Mouse (Mus musculus) kidney, postnatal 10 days (tissue): Measurements from ENCODE around the gene Gm20379.

ENCODE experiments used
- DNase-seq: peaks from one replicate; pipeline ENCODE4 v3.0.0; 2021; ENCODE audit warnings: mixed read lengths

Gene Gm20379

DNA sequence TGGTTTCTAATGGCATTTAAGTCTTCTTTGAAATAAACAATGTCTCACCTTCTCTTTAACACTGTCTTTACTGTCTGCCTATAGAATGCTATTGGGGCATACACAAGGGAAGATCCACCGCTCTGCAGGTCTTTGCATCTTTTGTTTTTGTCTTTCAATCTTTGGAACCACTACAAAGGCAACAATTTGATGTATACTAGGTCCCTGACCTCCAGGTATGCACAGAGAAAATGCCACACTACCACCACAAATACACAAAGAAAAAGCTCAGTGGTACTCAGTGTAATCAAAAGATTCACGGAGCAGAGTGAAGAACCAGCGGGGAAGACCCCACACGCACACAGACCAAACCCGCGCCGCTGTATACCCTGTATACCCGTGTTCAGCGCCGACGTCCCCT, at the start of gene Gm20379:
Gene Gm20379, plus strand, starts transcription at position 301 of the 400 bp plus-strand sequence.
- DNase-seq: no peak

DNA sequence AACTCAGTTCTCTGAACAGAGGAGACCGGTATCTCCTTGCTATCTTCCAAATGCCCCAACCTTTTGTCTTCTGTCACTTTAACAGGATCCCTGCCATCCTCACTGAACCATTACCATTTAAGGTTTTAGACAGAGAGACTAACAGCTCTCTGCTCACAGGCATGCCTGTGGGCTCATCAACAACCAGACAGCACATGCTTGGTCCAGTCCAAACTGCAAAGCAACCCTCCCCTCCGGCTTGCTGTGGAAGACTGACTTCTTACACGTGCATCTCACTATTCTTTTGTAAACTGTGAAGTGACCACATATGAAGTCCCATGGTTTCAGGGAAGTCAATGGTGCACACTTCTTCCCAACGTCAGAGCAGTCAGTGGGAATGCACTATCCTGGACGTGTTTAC, 44.5 kb upstream of the Gm20379 start:
- DNase-seq: no peak

DNA sequence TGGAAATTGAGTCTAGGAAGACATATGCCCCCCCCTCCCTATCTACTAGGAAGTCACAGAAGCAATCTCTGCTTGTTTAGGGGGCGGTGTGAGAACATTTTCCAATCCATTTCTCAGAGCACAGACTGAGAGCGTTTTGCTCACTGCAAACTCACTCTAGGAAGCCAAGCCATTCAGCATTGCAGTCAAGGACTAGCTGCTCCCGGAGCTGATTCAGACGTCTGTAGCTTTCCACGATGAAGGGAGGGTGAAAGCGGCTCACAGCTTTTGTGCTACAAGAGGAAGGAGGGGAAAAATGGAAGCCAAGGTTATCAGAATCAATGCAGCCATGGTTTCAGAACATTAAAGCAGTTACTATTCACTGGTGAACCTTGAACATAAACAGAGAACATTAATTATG, 42.2 kb upstream of the Gm20379 start:
- no peak for DNase-seq

DNA sequence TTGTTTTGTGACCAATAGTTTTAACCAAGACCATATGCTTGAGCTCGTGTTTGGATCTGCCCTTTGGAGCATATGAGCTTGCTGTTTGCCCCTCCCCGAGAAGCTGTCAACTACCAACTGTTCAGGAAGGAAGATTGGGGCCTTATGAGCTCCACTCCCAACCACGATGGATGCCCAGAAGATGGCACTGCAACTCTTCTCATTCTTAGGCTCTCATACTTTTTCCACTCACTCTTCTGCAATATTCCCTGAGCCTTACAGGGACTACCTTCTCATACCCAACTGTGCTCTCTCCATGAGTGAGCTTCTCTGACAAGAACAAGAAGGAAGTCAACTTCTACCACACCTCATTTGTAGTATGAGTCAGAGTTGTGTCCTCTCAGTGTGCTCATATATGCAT, 38.7 kb upstream of the Gm20379 start:
- no peak for DNase-seq

DNA sequence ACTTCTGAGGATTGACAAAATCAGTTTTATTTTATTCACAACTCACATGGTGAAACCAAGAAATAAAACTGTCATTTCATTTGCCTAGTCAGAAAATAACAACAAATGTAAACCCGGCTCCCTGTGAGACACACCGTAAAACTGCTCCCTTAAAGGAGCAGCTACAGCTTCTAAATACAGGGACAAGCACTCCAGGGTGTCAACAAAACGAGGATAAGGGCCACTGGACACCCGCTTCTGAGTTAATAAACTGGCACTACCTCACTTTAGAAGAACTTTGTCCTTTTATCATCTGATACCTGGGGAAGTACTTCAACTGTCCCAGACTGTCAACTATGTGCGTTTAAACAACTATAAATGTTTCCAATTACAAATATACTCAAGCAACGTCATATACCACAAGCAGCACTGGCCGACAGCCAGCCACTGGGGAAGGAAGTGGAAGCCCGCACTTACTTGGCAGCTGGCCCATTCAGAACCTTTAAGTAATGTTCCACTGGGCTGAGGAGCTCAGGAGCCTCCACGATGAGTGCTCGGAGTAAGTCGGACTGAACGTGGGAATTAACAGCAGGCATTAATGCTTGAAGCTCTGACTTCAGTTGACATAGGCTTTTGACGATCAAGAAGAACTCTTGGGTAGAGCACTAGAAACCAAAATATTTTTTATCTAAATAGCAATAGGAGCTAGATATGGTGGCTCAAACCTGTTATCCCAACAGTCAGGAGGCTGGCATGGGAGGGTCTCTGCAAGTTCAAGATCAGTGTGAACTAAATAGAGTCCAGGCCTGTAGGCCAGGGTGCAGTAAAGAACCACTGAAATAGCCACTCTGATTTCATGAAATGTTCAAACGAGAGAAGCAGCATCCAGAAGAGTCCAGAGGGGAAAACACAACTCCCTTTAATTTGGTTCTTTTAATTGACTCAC, 31.2 kb upstream of the Gm20379 start:
- peak; percentile 90 for DNase-seq

DNA sequence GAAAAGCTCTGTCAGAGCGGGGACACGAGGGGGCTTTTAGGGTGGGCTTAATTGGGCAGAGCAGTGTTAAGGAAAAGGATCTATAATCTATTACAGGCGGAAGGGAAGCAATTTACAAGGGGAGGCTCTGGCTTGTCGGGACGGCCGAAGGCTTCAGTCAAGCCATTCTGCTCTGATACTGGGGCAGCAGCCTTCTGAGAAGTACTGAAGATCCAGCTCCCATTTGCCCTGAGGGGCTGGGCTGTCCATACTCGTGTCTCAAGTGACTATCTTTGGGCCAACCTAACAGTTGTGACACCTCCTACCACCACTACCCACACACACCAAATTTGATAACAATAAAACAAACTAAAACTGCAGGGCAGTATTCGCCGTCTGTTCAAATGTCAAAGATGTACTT, 30.5 kb upstream of the Gm20379 start:
- DNase-seq: no peak

DNA sequence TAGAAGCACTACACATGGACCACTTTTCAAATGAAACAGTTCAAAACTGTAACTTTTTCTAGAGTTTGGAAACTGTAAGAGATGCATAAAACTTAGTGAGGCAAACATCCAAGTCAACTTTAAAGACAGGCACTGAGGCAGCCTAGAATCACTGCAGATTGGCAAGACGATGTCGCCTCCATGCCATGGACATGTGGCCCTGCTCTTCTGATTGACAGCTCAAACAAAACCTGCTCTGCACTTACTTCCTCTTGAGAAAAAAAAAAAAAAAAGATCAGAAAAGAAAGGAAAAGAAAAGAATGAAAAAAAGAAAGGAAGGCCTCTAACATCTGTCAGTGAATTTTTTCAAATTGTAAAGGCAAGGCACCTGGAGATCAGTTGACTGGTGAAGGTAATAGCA, 28.8 kb upstream of the Gm20379 start:
- DNase-seq: no peak

DNA sequence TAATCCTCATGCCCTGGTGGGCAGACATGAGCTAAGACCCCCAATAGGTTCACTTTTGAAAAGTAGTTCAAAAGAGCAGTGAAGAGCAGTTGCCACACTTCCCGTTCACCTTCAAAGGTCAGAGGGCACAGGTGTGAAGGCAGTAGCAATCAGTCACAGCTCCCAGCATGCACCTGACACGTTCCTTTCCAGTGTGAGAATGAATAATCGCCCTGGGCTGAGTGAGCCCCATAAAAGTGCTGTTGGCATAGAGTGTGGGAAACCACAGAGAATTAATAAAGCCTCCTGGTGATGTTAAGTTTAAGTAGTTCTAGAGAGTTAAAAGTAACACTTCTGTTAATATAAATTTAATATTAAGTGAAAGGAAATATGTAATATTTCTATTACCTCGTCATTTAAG, 14.2 kb upstream of the Gm20379 start:
- peak; percentile 29 for DNase-seq

DNA sequence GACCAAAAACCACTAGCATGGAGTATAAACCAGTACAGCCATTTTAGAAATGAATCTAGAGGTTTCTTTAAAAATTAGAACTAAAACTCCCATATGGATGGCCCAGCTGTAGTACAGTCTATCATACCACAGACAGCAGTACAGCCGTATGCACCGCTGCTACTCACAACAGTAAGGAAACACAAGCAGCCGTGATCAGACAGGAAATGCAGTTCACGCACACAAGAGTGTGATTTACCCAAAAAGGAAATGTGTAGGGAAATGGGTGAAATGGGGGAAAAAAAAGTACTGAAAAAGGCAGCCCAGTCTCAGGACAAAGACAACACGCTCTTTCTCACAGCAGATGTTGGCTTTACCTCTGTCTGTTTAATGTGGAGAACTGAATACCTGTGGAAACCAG, 11.9 kb upstream of the Gm20379 start:
- DNase-seq: no peak

DNA sequence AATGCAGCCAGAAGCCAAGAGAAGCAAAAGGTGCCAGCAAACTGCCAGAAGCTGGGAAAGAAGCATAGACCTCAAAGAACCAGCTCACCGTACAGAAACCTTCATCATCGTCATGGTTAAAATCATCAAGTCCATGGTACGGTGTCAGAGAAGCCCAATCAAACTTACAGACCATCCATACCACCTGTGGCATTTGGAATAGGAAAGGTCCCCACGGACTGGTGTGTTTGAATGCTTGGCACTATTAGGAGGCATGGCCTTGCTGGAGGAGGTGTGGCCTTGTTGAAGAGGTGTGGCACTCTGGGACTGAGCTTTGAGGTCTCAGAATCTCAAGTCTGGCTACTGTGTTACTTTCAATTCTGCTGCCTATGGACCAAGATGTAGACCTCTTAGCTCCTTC, 9.3 kb upstream of the Gm20379 start:
- DNase-seq: no peak

DNA sequence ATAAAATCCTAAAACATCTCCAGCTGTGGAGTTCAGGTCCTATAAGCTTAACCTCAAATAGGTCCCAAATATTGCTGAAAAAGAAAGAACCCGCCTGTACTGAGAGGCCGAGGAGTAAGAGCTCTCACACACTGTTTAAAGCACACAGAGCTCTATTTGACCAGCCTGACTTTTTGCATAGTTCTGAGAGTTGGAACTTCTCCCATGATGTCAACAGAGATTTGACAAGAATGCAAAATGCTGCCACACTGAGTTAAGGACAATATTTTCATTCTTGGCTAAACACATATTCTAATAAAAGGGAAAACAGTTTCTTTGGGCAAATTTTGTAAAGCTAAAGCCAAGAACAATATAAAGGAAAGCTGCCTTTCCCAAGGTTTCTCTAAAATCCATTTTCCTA, 8.8 kb upstream of the Gm20379 start:
- no peak for DNase-seq

DNA sequence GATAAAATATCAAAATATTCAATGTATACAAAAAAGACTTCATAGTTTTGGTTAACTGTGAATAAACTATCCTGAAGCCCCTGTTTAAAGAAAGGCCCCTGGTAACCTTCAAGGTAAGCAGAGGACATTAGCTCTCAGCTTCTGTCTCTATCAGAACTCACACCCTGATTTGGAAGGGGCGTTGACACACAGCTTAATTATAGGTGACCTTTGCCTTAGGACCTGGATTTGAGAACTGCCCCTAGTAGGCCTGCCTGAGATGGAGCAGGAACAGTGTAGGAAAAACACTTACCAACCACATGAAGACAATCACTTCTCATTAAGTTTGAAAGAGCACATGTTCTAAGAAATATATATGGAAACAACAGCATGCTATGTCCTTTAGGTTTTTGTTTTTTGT, 6.3 kb upstream of the Gm20379 start:
- DNase-seq: no peak

DNA sequence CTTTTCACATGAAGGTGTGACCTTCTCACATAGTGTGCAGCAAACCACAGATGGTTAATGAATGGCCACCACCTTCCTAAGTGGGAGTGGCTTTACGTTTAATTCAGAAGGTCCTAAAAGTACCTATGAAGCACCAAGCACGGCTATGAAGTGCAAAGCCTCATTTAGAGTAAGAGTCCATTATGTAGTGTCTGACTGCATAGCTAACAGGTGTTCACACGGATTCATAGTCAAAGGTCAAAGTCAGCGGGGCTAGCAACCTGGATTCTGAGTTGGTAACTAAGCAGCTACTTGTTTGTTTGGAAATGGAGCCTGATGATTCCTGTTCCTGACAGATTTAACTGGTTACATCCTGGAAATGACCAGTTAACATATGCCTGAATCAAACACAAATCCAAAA, 4.0 kb upstream of the Gm20379 start:
- no peak for DNase-seq

DNA sequence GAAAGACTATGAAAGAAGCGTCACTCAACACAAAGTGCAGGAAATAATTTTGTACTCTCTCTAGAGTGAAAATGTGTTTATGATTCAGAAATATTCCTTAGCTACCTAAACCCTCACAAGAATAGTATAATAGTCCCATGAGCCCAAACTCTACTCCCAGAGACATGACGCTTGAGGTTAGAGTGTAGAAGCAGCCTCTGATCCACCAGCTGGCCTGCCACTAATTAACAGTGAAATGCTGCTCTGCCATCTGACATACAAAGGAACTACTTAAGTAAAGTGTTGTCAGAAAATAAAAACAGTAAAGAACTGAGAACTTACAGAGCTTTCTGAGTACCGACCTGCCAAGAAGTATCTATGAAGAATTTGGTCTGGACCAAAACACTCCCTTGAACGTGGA, 3.3 kb upstream of the Gm20379 start:
- no peak for DNase-seq

DNA sequence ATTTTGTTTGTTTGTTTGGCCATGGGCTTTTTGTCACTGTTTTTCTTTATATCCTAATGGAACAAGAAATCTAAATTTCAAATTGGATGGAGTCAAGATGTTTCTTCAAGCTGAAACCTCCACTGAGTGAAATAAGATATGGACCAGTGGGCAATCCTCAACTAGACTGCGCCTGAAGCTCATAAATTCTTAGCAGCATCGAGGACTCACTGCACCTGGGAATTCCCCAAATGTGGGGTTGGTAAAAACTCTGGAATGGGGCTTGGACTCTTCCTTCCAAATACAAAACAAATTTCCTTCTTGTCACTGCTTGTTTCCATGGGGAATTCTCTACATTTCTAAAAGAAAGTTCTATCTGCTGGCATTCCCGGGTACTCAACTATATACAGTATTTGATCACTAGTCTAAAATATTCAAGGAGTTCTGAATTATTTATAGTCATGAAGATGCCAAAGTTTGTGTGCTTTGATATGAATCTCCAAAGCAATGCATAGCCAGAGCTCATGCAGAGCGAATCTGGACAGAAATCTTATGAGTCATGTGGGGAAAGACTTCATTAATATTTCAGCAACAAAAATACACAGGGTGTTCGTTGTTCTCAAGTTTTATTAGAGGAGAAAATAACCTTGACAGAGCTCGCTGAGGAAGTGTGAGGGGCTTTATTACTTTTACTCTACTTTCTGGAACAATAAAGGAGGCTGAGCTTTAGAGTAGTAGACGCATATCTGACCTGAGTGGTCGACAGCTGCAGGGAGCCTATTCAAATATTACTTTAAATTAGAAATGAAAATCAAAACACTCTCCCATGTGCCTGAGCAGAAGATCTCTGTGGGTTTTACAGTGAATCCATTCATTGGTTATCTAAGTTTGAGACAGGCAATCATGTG, 2.5 kb upstream of the Gm20379 start:
- no peak for DNase-seq

DNA sequence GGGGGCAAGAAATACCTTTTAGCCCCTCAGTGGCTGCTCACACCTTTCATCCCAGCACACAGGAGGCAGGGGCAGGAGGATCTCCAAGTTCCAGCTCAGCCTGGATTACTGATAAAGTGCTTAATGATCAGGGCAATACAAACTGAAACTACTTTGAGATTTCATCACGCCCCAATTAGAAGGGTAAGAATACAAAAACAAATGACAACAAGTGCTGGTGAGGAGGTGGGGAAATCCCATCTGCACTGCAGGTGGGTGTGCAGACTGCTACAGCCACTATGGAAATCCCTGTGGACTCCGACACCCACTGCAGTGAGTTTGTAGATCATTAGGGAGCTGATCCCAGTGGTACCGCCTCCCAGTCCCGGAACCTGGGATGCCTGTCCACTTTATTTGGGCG, 1.5 kb upstream of the Gm20379 start:
- DNase-seq: no peak

DNA sequence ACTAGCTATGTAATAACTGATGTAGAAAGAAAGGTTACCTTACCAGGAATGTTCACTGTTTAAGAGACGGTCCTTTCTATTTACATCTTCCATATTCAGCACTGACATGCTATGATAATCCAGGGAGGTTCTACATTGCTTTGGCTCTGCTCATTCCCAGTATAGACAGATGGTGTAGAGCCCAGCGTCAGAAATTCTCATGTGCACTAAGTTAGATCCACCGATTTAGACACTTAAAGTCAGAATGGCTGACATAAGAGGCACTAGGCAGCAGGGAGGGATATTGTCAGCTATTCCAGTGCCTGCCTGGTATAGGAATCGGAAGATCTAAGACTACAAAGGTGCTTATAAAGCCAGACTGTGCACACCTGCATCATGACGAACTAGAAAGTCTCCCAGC, 8.8 kb downstream of the Gm20379 start:
- no peak for DNase-seq

DNA sequence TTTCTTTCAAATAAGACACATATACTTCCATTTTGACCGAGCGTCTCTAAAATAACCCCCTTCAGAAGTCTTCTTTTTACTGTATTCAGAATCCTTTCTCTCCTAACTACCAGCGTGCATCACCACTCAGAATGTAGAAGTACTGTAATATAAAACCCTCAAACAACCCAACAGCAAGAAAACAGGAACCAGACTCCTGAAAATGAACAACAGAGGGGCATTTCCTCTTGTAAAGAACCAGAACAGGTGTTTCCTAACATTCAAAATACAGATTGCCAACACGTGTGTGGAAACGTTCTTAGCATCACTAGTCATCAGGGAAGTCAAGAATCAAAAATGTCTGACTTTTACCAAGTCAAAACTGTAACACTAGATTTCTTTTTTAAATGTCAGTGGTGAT, 15.0 kb downstream of the Gm20379 start:
- no peak for DNase-seq

DNA sequence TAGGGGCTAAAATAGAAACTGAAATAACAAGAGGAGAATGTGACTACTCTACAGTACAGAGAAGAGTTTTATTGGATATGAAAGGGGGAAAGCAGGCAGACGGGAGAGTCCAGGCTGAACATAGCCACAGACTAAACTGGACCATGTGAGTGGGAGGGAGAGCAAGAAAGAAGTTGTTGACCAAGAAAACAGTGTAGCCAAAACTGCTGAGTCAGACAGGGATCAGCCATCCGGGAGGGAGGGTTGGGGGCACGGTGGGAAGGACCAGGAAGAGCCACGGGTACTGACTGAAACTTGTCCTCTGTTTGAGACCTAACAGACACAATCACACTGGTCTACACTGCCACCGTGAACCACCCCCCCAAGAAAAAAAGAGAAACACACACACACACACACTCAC, 20.2 kb downstream of the Gm20379 start:
- DNase-seq: no peak

DNA sequence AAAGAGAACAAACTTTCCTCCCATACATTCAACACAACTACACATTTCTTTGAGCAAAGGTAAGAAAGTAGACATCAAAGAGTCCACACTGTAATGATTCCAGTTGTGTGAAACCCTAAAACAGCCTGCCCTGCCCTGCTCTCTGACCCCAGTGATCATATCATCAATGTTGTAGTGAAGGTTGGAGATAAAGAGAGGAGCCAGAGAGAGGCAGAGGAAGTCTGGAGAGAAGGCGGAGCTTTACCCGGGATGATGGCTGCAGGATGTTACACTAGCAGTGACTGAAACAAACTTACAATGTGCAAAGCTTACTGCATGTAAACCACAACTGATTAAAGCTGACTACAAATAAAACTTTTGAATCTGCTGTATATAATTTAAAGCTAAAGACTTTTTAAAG, 22.2 kb downstream of the Gm20379 start:
- DNase-seq: no peak

DNA sequence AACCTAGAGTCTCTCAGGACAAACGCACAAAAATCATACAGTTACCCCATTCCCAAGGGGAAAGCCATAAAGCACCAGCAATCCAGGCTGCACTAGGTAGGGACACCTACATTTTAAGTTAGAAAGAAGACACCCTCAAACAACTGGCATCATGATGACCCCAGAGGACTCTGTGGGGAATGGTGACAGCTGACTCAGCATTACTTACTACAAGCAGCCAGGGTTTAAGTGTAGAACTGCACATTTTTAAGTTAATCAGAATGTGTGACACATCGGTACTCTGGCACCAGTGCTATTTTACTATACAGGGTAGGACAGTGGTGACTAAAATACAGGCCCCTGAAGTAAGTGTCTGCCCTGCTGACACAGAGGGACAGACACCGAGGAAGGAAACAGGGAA, 24.8 kb downstream of the Gm20379 start:
- no peak for DNase-seq

DNA sequence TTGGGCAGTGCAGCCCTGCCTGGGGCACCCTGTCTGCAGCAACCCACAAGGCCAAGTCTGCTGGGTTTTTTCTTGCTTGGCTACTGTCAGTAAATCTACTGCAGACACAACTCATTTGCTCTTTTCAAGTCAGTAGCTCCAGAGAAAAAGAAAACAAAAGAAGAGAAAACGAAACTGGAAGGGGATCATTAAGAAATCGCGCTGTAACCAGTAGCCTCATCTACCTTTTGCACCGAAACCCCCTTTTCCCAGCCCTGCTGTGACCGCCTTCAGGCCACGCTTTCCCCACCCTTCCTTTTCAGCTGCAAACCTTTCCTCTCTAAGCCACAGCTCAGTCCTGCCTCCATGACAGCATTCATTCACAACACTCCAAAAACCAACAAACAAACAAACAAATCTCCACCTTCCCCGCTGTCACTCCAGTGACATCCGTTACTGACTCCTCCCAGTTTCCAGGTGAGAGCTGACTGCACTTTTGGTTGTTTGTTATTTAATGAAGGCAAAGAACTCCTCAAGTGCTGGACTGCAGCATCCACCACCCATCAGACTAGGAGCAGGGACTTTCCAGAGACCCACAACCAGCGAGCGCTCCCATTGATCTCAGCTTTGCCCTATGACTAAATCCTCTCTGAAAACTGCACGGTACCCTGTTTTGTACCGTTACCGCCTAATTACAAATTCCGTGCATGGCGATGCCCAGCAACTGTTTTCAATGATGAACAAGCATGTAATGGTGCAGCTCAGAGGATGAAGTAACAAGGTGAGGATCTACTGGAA, 26.5 kb downstream of the Gm20379 start:
- no peak for DNase-seq

DNA sequence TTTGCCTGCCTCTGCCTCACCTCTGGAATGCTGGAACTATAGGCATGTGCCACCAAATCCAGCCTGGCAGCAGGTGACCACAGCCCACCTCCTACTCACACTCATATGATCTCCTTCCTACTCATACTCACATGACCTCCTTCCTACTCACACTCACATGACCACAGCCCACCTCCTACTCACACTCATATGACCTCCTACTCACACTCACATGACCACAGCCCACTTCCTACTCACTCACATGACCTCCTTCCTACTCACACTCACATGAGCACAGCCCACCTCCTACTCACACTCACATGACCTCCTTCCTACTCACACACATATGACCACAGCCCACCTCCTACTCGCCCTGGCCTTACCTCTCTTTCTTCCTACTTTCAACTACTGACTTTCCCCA, 31.1 kb downstream of the Gm20379 start:
- no peak for DNase-seq
